Mouse (Mus musculus) liver, postnatal 0 days (tissue): ENCODE data around the gene Uhrf2. TPM values are rescaled to one million over a fixed set of nuclear protein-coding genes. Genes with fewer than 3 reads are reported as not detected.

ENCODE experiments used
- ATAC-seq: fragments of 200-750 bp; cut with Nextera tagmentation; 2 replicates; pipeline ENCODE4 v1.8.0; 2017; ENCODE audit warnings: mild to moderate bottlenecking, moderate library complexity
- DNase-seq: peaks from one replicate; pipeline ENCODE4 v3.0.0-alpha.2; 2016
- H3K27ac ChIP-seq: fragments of 300-500 bp; sonication (generic); 2 replicates; pipeline ENCODE4 v1.5.1; 2014; ENCODE audit warnings: antibody characterized with exemption, moderate library complexity, mild to moderate bottlenecking, low read depth
- H3K27me3 ChIP-seq: fragments of 300-500 bp; sonication (generic); 2 replicates; pipeline ENCODE4 v1.6.1; 2014; ENCODE audit warnings: low read length, control low read depth, mixed read lengths; ENCODE audit not compliant: insufficient read depth
- H3K36me3 ChIP-seq: fragments of 300-500 bp; sonication (generic); replicated peaks from 2 replicates; pipeline ENCODE4 v1.6.1; 2014; ENCODE audit warnings: mild to moderate bottlenecking, control low read depth, low read length, moderate library complexity, mixed read lengths; ENCODE audit not compliant: insufficient read depth
- H3K4me1 ChIP-seq: fragments of 300-500 bp; sonication (generic); 2 replicates; pipeline ENCODE4 v1.6.1; 2014; ENCODE audit warnings: antibody characterized with exemption, mild to moderate bottlenecking, control low read depth; ENCODE audit not compliant: insufficient read depth
- H3K4me2 ChIP-seq: fragments of 300-500 bp; sonication (generic); 2 replicates; pipeline ENCODE4 v1.6.1; 2014; ENCODE audit warnings: low read depth, mild to moderate bottlenecking, low read length, moderate library complexity, mixed read lengths
- H3K4me3 ChIP-seq: fragments of 300-500 bp; sonication (generic); 2 replicates; pipeline ENCODE4 v1.5.1; 2014; ENCODE audit warnings: low read depth, low read length
- H3K9ac ChIP-seq: fragments of 300-500 bp; sonication (generic); replicated peaks from 2 replicates; pipeline ENCODE4 v1.6.1; 2014; ENCODE audit warnings: mild to moderate bottlenecking, moderate library complexity
- H3K9me3 ChIP-seq: fragments of 300-500 bp; sonication (generic); 2 replicates; pipeline ENCODE4 v1.6.1; 2016; ENCODE audit warnings: mild to moderate bottlenecking, control low read depth, low read length, mixed read lengths
- CTCF ChIP-seq: sonication (generic); IDR thresholded peaks from 2 replicates; pipeline ENCODE4 v1.5.1; 2016; ENCODE audit warnings: antibody characterized with exemption, low read depth
- EP300 ChIP-seq: IDR thresholded peaks from 2 replicates; pipeline ENCODE4 v1.6.1; 2016; ENCODE audit warnings: antibody characterized with exemption, low read depth, mild to moderate bottlenecking
- WGBS: fragments of 180-500 bp; shearing (Covaris S2); extraction: QIAGEN DNeasy Blood & Tissue Kit; methylation state at CpG from one replicate; pipeline ENCODE4 v1.1.7; 2014; ENCODE audit not compliant: insufficient replicate concordance; 5-methylcytosine and 5-hydroxymethylcytosine counted together
- polyA plus RNA-seq: library from polyadenylated mRNA; unstranded; fragments of >200 nt; fragmentation: Nextera tagmentation; extraction: Ambion mirVana; gene quantifications from 2 replicates; pipeline ENCODE4 v1.2.1, GENCODE M21; 2015

Uhrf2 gene
- polyA plus RNA-seq, 1 experiment from 2014 or later = 19.8 TPM

GRCm38 (mm10) chr19:30029002-30029710, 1.2 kb upstream of the Uhrf2 start:
- no peak overlapping the region for H3K9ac ChIP-seq
- 74% methylated on average over 11 of the region's 11 CpGs for WGBS
- no peak overlapping the region for H3K4me3 ChIP-seq

GRCm38 (mm10) chr19:30030636-30031467, 539 bp downstream of the Uhrf2 start:
- ATAC-seq (peak; percentile 48), DNase-seq (no peak)
- Histone ChIP-seq H3K4me3 (peak overlapping the region; percentile 89), H3K9ac (peak overlapping the region; percentile 94), H3K36me3 (no peaks in the 10 kb centered on the region), H3K4me2 (peak overlapping the region; percentile 81), H3K27me3 (no peaks in the 10 kb centered on the region), H3K4me1 (peaks cover 30% of the 10 kb centered on the region), H3K9me3 (no peaks in the 10 kb centered on the region), H3K27ac (peak overlapping the region; percentile 96)
- WGBS = under 1% methylated on average over 70 of the region's 92 CpGs
- no peak for TF ChIP-seq CTCF
- no peak for TF ChIP-seq EP300

More at GRCm38 (mm10) chr19:30029002-30029710, 1.2 kb upstream of the Uhrf2 start:
- DNase-seq (no peak), ATAC-seq (no peak)
- Histone ChIP-seq H3K36me3 (no peaks in the 10 kb centered on the region), H3K27me3 (no peaks in the 10 kb centered on the region), H3K27ac (no peak overlapping the region), H3K9me3 (no peaks in the 10 kb centered on the region), H3K4me1 (peaks cover 21% of the 10 kb centered on the region), H3K4me2 (peak overlapping the region; percentile 81)
- no peak for TF ChIP-seq CTCF
- no peak for TF ChIP-seq EP300

- ATAC-seq (no peak), DNase-seq (no peak)
- 1% methylated on average over 7 of the region's 7 CpGs for WGBS
- peaks cover 33% of the 10 kb centered on the region for H3K4me1 ChIP-seq
- no peaks in the 10 kb centered on the region for H3K36me3 ChIP-seq
- peak overlapping the region; percentile 96 for H3K27ac ChIP-seq
- no peaks in the 10 kb centered on the region for H3K27me3 ChIP-seq
- peak overlapping the region; percentile 89 for H3K4me3 ChIP-seq
- no peaks in the 10 kb centered on the region for H3K9me3 ChIP-seq
- H3K4me2 ChIP-seq = peak overlapping the region; percentile 81
- H3K9ac ChIP-seq = peak overlapping the region; percentile 94
- TF ChIP-seq CTCF = no peak
- TF ChIP-seq EP300 = no peak
Measured at GRCm38 (mm10) chr19:30031468-30031931, 1.2 kb downstream of the Uhrf2 start.

- Histone ChIP-seq H3K4me2 (peak overlapping the region; percentile 81), H3K4me3 (peak overlapping the region; percentile 89), H3K27ac (no peak overlapping the region), H3K9ac (peak overlapping the region; percentile 94; the same call in 1 of the 2 replicates), H3K36me3 (no peaks in the 10 kb centered on the region), H3K27me3 (no peaks in the 10 kb centered on the region), H3K4me1 (peaks cover 33% of the 10 kb centered on the region), H3K9me3 (no peaks in the 10 kb centered on the region)
- ATAC-seq (no peak), DNase-seq (no peak)
- TF ChIP-seq CTCF = no peak
- TF ChIP-seq EP300 = no peak
- WGBS = 50% methylated on average over 3 of the region's 3 CpGs
Measured at GRCm38 (mm10) chr19:30032206-30032605, 1.9 kb downstream of the Uhrf2 start.

- H3K4me2 ChIP-seq = no peak overlapping the region
- H3K4me1 ChIP-seq = peaks cover 30% of the 10 kb centered on the region
- H3K27me3 ChIP-seq = no peaks in the 10 kb centered on the region
- 52% methylated on average over 3 of the region's 3 CpGs for WGBS
- DNase-seq = no peak
- H3K9ac ChIP-seq = 0 out of 2 replicates have a peak overlapping the region, but pooled peaks have one; percentile 12
- TF ChIP-seq CTCF = no peak
- no peak for TF ChIP-seq EP300
- ATAC-seq = no peak
- no peak overlapping the region for H3K4me3 ChIP-seq
- no peak overlapping the region for H3K27ac ChIP-seq
- H3K9me3 ChIP-seq = no peaks in the 10 kb centered on the region
- peaks cover 3% of the 10 kb centered on the region; the same call in 1 of the 2 replicates for H3K36me3 ChIP-seq
Measured at GRCm38 (mm10) chr19:30035361-30035760, 5.0 kb downstream of the Uhrf2 start.

- WGBS = 92% methylated on average over 2 of the region's 2 CpGs
- peaks cover 27% of the 10 kb centered on the region for H3K36me3 ChIP-seq
- no peak overlapping the region for H3K4me2 ChIP-seq
- H3K27ac ChIP-seq = no peak overlapping the region
- no peak overlapping the region for H3K4me3 ChIP-seq
- no peak overlapping the region for H3K9ac ChIP-seq
- no peaks in the 10 kb centered on the region; the same call in 1 of the 2 replicates for H3K4me1 ChIP-seq
- TF ChIP-seq CTCF (no peak), EP300 (no peak)
- ATAC-seq (no peak), DNase-seq (no peak)
- peaks cover 6% of the 10 kb centered on the region; the same call in 1 of the 2 replicates for H3K9me3 ChIP-seq
- H3K27me3 ChIP-seq = no peaks in the 10 kb centered on the region
Measured at GRCm38 (mm10) chr19:30043691-30044090, 13.4 kb downstream of the Uhrf2 start.
